Mouse (Mus musculus) midbrain, embryonic 15.5 days (tissue): ENCODE measurements around the gene Myo1b. TPM values are rescaled to one million over a fixed set of nuclear protein-coding genes. Genes with fewer than 3 reads are reported as not detected.

Experiments
- ATAC-seq: fragments of 200-750 bp; cut with Nextera tagmentation; replicated peaks from 2 replicates; pipeline ENCODE4 v1.8.0; 2017; ENCODE audit warnings: moderate TSS enrichment
- H3K27ac ChIP-seq: fragments of 300-500 bp; sonication (generic); 2 replicates; pipeline ENCODE4 v1.5.1; 2015; ENCODE audit warnings: mild to moderate bottlenecking, inconsistent platforms
- H3K27me3 ChIP-seq: fragments of 300-500 bp; sonication (generic); replicated peaks from 2 replicates; pipeline ENCODE4 v1.6.1; 2015; ENCODE audit warnings: inconsistent platforms
- H3K36me3 ChIP-seq: fragments of 300-500 bp; sonication (generic); replicated peaks from 2 replicates; pipeline ENCODE4 v1.6.1; 2015; ENCODE audit warnings: inconsistent platforms
- H3K4me1 ChIP-seq: fragments of 300-500 bp; sonication (generic); 2 replicates; pipeline ENCODE4 v1.6.1; 2015; ENCODE audit warnings: inconsistent platforms
- H3K4me2 ChIP-seq: fragments of 300-500 bp; sonication (generic); 2 replicates; pipeline ENCODE4 v1.6.1; 2015; ENCODE audit warnings: inconsistent platforms, mild to moderate bottlenecking, moderate library complexity
- H3K4me3 ChIP-seq: fragments of 300-500 bp; sonication (generic); 2 replicates; pipeline ENCODE4 v1.5.1; 2015; ENCODE audit warnings: mild to moderate bottlenecking, inconsistent platforms
- H3K9ac ChIP-seq: fragments of 300-500 bp; sonication (generic); 2 replicates; pipeline ENCODE4 v1.6.1; 2015; ENCODE audit warnings: mild to moderate bottlenecking, inconsistent platforms
- H3K9me3 ChIP-seq: fragments of 300-500 bp; sonication (generic); 2 replicates; pipeline ENCODE4 v1.6.1; 2016; ENCODE audit warnings: inconsistent platforms
- WGBS: fragments of 180-500 bp; shearing (Covaris S2); methylation state at CpG from one replicate; pipeline ENCODE4 v1.1.7; 2015; ENCODE audit warnings: mixed read lengths; 5-methylcytosine and 5-hydroxymethylcytosine counted together
- polyA plus RNA-seq: library from polyadenylated mRNA; unstranded; fragments of >200 nt; fragmentation: Nextera tagmentation; extraction: Ambion mirVana; gene quantifications from 2 replicates; pipeline ENCODE4 v1.2.1, GENCODE M21; 2015

Myo1b gene
- polyA plus RNA-seq, 1 experiment from 2014 or later, result 69.4 TPM

DNA sequence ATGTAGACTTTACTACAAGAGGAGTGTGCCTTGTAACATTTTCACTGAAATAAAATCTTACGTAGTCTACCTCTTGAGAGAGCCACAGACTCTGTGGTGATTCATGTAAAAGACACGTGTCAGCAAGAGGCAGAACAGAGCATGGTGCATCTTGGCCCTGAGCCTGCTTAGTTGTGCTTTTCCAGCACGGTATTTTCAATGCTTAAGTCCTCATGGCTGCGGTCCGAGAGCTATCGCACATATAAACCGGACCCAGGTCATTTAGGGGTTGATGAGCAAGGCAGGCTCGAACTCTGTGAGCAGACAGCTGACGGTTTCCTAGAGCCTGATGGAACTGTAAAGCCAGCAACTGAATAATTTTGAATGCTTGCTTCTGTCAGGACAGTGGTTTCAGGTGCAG, 86.5 kb downstream of the Myo1b start:
- no peak overlapping the region for H3K4me3 ChIP-seq
- H3K4me1 ChIP-seq, result no peaks in the 10 kb centered on the region
- no peaks in the 10 kb centered on the region for H3K36me3 ChIP-seq
- ATAC-seq, result no peak
- H3K27ac ChIP-seq, result no peak overlapping the region
- H3K27me3 ChIP-seq, result no peaks in the 10 kb centered on the region
- H3K4me2 ChIP-seq, result no peak overlapping the region
- H3K9me3 ChIP-seq, result no peaks in the 10 kb centered on the region
- H3K9ac ChIP-seq, result no peak overlapping the region
- WGBS, result 85% methylated on average over 9 of the region's 9 CpGs

DNA sequence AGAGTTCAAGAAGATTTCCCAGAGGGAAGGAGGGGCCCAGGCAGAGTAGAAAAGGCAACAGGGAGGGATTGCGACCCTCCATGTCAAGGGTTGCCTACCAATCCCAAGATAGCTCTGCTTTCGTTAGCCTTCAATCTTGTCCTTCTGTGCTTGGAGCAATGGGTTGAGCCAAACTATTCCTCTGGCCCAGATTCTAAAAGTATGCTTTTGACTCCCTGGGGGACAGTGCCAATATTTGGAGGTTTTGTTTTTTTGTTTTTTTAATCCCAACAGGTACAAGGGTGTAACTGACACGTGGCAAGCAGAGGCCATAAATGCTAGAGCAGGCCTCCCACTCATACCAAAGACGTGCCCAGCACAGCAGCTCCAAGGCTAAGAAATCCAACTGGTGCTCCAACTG, 93.3 kb downstream of the Myo1b start:
- no peak overlapping the region for H3K27ac ChIP-seq
- no peaks in the 10 kb centered on the region for H3K9me3 ChIP-seq
- WGBS, result 90% methylated on average over 4 of the region's 4 CpGs
- no peak overlapping the region for H3K9ac ChIP-seq
- H3K27me3 ChIP-seq, result no peaks in the 10 kb centered on the region
- no peak overlapping the region for H3K4me3 ChIP-seq
- no peak for ATAC-seq
- H3K36me3 ChIP-seq, result no peaks in the 10 kb centered on the region
- peaks cover 3% of the 10 kb centered on the region; the same call in 1 of the 2 replicates for H3K4me1 ChIP-seq
- H3K4me2 ChIP-seq, result no peak overlapping the region

DNA sequence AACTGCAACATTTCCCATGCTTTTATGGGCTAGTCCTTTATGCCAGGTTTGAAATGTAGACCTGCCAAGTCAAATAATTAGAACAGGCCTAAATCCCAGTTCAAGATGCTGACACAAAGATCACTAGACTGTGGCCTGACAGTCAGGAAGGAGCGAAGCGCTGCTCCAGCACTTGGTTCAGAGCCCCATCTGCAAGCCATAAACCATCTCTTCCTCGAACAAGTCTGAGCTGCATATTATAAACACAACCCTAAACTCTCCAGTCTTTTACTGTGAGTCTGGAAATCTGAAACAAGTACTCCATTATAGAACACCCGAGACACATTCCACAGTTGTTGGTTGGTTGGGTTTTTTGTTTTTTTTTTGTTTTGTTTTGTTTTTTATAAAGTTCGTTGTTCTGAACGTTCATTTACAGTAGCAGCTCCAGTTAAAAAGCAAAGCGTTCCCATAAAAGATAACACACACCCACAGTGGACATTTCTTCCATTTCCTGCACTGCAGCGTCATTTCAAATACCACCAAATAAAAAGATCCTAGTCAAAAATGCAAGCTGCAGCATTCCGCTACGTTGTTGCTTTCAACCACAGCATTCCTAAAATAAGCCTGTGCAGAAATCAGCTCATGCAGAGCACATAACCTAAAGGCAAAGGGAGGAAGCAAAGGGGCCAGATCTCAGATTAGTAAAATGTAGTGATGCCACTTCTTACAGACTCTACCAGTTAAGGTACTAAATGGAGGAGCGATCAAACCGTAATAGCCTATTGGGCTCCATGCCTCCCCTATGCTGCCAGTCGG, 94.0 kb downstream of the Myo1b start:
- ATAC-seq, result no peak
- Histone ChIP-seq H3K9ac (no peak overlapping the region), H3K36me3 (no peaks in the 10 kb centered on the region), H3K4me2 (no peak overlapping the region), H3K27me3 (no peaks in the 10 kb centered on the region), H3K9me3 (no peaks in the 10 kb centered on the region), H3K4me1 (peaks cover 3% of the 10 kb centered on the region; the same call in 1 of the 2 replicates), H3K4me3 (no peak overlapping the region), H3K27ac (no peak overlapping the region)
- WGBS, result 87% methylated on average over 13 of the region's 13 CpGs

DNA sequence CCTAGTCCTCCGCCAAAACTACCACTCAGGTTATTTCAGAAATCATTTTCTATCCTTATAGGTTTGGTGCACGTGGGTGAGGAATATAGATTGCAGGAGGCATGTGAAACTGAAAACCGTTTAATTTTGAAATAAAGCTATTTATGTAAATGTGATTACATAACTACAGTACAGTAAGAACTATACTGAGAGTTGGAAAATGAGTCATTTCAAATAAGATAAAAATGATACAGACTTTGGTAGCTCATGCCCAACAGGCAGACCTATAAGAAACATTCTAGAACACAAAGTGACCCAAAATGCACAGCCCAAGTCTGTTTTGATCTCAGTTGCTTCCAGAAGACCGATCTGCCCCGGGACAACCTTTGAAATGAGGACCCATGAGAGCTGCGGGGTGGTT, 95.4 kb downstream of the Myo1b start:
- Histone ChIP-seq H3K4me1 (peaks cover 3% of the 10 kb centered on the region; the same call in 1 of the 2 replicates), H3K4me2 (no peak overlapping the region), H3K9me3 (no peaks in the 10 kb centered on the region), H3K36me3 (no peaks in the 10 kb centered on the region), H3K9ac (no peak overlapping the region), H3K27me3 (no peaks in the 10 kb centered on the region), H3K4me3 (no peak overlapping the region), H3K27ac (no peak overlapping the region)
- no peak for ATAC-seq
- WGBS, result 96% methylated on average over 6 of the region's 6 CpGs

DNA sequence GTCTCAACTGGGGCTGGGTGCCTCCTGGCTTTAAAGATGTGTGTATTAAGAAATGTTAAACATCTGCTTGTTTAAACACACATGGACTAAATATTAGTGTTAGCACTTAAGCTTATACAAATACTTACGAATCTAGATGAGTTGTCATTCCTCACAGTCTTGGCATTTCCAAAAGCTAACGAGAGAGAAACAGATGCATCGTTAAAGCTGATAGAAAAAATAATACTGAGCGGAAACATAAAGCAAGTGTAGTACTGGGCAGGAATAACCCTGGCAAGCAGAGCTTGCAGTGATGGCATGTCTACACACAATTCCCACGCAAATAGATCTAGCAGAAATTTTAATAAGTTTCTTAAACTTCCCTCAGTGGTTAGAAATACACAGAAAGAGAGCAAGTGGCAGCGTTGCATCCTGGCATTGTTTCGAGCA, 95.8 kb downstream of the Myo1b start:
- 86% methylated on average over 7 of the region's 7 CpGs for WGBS
- H3K4me3 ChIP-seq, result no peak overlapping the region
- H3K27ac ChIP-seq, result no peak overlapping the region
- no peaks in the 10 kb centered on the region for H3K27me3 ChIP-seq
- H3K9ac ChIP-seq, result no peak overlapping the region
- no peaks in the 10 kb centered on the region for H3K9me3 ChIP-seq
- H3K4me2 ChIP-seq, result no peak overlapping the region
- peaks cover 3% of the 10 kb centered on the region; the same call in 1 of the 2 replicates for H3K4me1 ChIP-seq
- ATAC-seq, result no peak
- H3K36me3 ChIP-seq, result no peaks in the 10 kb centered on the region

DNA sequence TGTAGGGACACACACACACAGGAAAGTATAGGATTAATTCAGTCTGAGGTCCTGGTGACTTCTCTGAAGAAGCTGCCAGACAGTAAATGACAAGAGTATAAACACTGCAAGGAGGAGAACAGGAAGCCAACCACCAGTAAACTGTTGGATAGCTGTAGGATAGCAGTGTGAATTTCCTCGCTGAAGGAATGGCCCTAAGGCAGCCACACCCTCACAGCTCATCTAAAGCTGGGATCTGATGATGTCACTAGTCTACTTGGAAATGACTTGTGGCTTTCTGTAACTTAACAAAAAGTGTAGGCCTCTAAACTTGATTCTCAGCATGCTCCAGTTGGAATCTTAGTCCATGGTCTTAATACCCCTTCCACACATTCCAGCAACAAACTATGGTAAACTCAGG, 100.2 kb downstream of the Myo1b start:
- Histone ChIP-seq H3K4me3 (no peak overlapping the region), H3K4me2 (no peak overlapping the region), H3K4me1 (no peaks in the 10 kb centered on the region), H3K9me3 (no peaks in the 10 kb centered on the region), H3K36me3 (no peaks in the 10 kb centered on the region), H3K27ac (no peak overlapping the region), H3K27me3 (no peaks in the 10 kb centered on the region), H3K9ac (no peak overlapping the region)
- no peak for ATAC-seq
- 91% methylated on average over 1 of the region's 1 CpGs for WGBS

DNA sequence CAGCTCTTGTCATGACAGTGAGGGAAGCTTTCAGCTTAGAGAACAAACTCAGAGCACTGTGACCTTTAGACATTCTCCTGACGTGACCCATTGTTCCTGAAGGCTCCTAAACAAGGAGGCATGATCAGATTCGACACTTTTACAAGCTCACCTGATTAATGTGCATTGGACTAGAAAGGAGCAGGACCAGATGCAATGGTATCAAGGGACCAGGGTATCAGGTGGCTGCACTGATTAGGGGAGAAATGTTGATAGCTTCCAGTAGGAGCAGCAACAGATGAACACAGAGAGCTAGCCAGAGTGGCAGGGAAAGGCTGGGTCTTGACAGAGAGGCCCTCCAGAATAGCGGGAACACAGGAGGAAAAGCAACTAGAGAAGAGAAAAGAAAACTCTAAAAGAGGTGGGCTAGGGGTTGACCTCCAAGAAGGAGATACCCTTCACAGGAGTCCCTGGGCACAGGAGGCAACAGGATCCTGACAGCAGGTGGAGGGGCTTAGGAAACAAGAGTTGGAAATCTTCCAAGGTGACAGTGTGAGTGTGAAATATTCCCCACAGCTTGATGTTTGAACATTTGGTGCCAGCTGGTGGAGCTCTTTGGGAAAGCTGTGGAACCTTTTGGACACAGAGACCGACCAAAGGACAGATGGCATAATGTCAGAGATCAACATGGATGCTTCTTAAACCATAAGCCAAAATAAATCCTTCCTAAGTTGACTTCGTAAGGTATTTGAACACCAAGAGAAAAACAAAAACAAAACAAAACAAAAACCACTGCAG, 100.8 kb downstream of the Myo1b start:
- Histone ChIP-seq H3K4me3 (no peak overlapping the region), H3K27ac (no peak overlapping the region), H3K36me3 (no peaks in the 10 kb centered on the region), H3K27me3 (no peaks in the 10 kb centered on the region), H3K9me3 (no peaks in the 10 kb centered on the region), H3K4me1 (no peaks in the 10 kb centered on the region), H3K4me2 (no peak overlapping the region), H3K9ac (no peak overlapping the region)
- ATAC-seq, result no peak
- WGBS, result 74% methylated on average over 5 of the region's 5 CpGs

DNA sequence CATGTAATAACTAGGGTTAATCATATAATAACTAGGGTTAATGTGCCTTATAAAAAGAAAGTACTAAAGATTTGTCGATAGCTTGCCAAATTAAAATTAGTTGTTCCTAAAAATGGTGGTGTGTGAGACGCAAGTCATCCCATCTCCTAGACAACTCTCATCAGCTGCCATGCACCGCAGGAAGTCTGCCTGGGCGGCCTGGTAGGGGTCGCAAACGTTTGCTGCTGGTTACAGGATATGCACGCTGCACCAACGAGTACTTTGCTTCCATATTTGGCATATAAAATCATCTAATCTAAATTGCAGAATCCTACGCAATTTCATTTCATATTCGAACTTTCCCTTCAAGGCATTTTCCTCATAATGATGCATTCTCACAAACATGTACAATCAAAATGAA, 107.0 kb downstream of the Myo1b start:
- no peaks in the 10 kb centered on the region for H3K36me3 ChIP-seq
- WGBS, result 79% methylated on average over 10 of the region's 10 CpGs
- ATAC-seq, result no peak
- no peak overlapping the region for H3K4me3 ChIP-seq
- no peak overlapping the region for H3K27ac ChIP-seq
- H3K9me3 ChIP-seq, result no peaks in the 10 kb centered on the region
- H3K4me1 ChIP-seq, result peaks cover 9% of the 10 kb centered on the region; the same call in 1 of the 2 replicates
- H3K4me2 ChIP-seq, result no peak overlapping the region
- no peak overlapping the region for H3K9ac ChIP-seq
- no peaks in the 10 kb centered on the region for H3K27me3 ChIP-seq

DNA sequence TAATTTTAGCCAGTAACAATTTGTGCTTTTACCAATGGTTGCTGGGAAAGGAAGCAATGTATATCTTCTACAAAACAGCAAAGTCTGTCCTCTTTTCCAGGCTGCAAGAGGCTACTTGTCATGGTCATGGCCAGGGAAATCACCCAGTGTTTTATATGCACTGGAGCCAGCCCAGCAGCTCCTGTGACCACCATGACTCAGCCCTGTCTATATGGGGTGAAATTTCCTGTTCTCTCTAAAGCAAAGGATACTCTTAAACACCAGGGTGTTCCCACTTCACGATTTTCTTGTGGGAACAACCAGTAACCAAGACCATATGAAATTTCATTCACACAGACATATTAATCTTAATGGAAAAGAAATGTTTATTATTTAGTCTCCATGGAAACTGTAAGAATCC, 107.6 kb downstream of the Myo1b start:
- 81% methylated on average over 1 of the region's 1 CpGs for WGBS
- H3K4me1 ChIP-seq, result peaks cover 9% of the 10 kb centered on the region; the same call in 1 of the 2 replicates
- no peak for ATAC-seq

DNA sequence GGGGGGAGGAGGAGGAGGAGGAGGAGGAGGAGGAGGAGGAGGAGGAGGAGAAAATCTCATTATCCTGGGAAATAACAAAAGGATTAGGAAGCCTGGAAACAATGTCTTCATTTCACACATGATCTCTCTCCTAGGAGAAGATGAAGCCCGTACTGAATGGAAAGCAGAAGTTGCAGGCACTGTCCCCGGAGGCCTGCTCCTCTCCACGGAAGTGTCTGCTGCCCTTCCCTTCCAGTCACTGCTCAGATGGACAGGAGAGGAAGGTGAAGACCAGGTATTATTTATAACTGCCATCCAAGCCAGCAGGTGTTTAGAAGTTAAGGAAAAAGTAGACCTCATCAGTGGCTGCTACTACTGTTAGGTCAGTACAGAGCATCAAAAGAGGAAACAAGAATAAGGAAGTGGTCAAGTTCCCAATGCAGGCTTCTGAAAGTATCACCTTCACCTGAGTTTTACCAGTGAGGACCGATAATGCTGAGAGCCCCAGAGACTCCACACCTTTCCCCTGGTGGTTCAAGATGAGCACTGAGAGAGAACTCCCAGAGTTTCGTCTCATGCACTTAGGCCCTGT, 110.7 kb downstream of the Myo1b start:
- no peak for ATAC-seq
- Histone ChIP-seq H3K4me3 (no peak overlapping the region), H3K9ac (no peak overlapping the region), H3K9me3 (no peaks in the 10 kb centered on the region), H3K4me1 (peaks cover 9% of the 10 kb centered on the region; the same call in 1 of the 2 replicates), H3K27ac (no peak overlapping the region), H3K4me2 (no peak overlapping the region), H3K27me3 (no peaks in the 10 kb centered on the region), H3K36me3 (no peaks in the 10 kb centered on the region)
- WGBS, result 35% methylated on average over 5 of the region's 5 CpGs

More for the DNA sequence above, 107.6 kb downstream of the Myo1b start:
- Histone ChIP-seq H3K36me3 (no peaks in the 10 kb centered on the region), H3K4me2 (no peak overlapping the region), H3K27ac (no peak overlapping the region), H3K9me3 (no peaks in the 10 kb centered on the region), H3K9ac (no peak overlapping the region), H3K27me3 (no peaks in the 10 kb centered on the region), H3K4me3 (no peak overlapping the region)

DNA sequence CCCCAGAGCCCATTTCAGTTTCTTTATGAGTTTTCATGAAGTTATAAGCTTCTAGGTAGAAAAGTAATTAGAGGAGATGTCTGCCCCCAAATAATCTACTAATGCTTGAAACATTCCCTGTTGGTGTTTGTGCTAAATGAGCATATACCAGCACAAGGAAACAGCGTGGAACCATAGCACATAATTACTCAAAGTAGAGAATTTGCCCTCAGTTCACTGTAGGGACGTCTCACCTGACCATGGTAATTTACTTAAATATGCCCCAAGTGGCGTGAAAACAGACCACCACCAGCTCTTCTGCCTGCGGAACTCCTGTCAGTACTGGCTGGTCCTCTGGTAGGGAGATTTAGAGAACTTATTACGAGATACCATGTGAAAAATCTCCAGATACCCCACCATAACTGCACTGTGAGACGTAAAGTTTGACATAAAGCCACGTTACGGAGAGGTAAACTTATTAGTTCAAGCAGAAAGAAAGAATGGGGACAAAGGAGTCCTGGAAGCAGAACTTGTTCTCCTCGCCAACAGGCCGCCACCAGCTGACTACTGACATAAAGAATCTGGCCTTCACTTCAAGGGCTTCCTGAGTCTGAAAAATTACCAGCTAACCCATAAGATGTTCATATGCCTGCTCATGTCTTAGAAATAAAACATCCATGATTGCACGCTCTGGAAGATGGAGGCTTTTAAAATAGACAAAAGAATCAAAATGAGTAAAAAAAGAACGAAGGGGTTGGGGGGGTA, 111.4 kb downstream of the Myo1b start:
- Histone ChIP-seq H3K4me3 (no peak overlapping the region), H3K4me2 (no peak overlapping the region), H3K27ac (no peak overlapping the region), H3K4me1 (peaks cover 9% of the 10 kb centered on the region; the same call in 1 of the 2 replicates), H3K9ac (no peak overlapping the region), H3K9me3 (no peaks in the 10 kb centered on the region), H3K36me3 (no peaks in the 10 kb centered on the region), H3K27me3 (no peaks in the 10 kb centered on the region)
- ATAC-seq, result no peak
- 37% methylated on average over 12 of the region's 12 CpGs for WGBS

DNA sequence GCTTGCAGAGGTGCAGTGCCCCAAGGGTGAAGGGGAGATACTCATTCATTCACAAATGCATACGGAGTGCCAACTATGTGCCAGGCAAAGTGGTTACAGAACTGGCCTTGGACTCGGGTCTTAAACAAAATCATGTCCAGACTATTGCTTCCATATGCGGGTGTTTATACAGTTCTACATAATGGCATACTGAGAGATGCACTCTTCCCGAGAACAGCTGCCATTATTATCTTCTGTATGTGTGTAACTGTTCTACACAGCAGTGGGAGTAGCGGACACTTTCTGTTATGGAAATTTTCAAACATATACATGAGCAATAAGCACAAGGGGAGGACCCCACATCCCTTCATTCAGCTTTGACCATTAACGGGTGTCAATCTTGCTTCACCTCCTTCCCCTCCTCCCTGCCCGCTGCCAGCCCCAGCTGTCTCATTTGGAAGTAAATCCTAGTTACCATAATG, 117.8 kb downstream of the Myo1b start:
- Histone ChIP-seq H3K9ac (no peak overlapping the region), H3K36me3 (no peaks in the 10 kb centered on the region), H3K4me2 (no peak overlapping the region), H3K4me1 (peaks cover 5% of the 10 kb centered on the region; the same call in 1 of the 2 replicates), H3K4me3 (no peak overlapping the region), H3K9me3 (no peaks in the 10 kb centered on the region), H3K27me3 (no peaks in the 10 kb centered on the region), H3K27ac (no peak overlapping the region)
- 47% methylated on average over 7 of the region's 7 CpGs for WGBS
- ATAC-seq, result 0 out of 2 replicates have a peak, but pooled peaks have one; percentile 22
